Mouse (Mus musculus) CD4-positive helper T cell, adult 2 months (primary cell): Measurements from ENCODE around the gene 1700034J05Rik.
A peak's percentile ranks its signal among the peaks of the same experiment; 100 is the strongest.

Source experiments
- DNase-seq: peaks from one replicate; pipeline ENCODE4 v3.0.0-alpha.2; 2012; ENCODE audit warnings: low read depth, missing footprints, low spot score

Gene 1700034J05Rik

DNA sequence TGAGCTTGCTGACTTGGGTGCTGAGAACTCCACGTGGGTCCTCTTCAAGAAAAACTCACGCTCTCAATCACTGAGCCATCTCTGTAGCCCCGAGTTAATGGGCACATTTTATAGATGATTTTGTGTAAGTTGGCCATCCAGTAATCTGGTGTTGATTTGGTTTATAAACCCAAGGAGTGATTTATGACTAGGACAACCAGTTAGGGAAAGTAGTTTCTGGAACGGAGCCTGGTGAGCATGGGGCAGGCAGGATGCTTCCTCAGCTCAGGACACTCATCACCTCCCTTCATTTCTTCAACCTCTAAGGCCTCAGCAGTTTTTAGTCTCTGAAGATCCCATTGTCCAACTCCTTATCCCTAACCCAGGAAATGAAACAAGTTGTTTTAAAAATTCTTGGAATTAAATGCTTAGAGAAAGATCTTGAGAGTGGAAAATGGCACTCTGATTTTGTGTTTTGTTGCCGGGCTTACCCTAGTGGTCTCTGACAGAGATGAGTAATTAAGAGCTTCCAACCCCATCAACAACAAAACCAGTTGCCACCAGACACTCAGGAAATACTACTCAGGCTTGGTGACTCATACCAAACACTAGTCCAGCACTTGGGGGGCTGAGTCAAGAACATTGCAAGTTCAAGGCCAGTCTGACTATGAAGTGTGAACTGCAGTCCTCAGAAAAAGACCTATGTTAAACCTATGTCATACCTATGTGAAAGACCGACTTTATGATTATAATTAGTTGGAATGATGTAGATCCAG is 9.4 kb upstream of the 1700034J05Rik start:
- DNase-seq, result no peak

DNA sequence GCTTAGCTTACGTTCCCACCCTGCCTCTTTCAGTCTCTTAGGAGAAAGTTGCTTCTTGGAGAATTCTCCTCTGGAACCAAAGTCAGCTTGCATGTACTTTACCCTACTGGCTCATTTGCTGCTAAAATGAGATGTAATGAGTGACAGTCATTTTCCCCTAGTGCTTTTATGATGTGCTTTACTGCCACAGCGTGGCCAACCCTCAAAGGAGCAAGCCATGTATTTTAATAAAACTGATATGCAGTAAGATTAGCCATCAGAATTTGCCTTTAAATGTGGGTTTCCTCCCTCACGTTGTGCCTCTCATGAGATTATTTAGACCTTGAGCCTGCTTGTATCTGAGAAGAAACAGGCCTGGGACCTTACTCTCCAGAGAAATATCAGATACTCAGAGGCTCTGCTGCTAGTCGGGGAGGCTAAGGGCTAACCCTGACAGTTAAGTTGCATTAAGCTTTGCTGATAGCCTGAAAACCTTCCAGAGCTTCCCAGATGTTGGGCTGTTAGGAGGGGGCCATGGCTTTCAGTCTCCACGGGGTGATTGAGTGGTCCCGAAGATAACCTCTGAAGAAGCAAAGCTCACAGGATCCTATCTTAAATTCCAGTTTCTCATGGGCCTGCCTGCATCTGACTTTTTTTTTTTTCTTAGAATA is 7.7 kb upstream of the 1700034J05Rik start:
- DNase-seq, result no peak

DNA sequence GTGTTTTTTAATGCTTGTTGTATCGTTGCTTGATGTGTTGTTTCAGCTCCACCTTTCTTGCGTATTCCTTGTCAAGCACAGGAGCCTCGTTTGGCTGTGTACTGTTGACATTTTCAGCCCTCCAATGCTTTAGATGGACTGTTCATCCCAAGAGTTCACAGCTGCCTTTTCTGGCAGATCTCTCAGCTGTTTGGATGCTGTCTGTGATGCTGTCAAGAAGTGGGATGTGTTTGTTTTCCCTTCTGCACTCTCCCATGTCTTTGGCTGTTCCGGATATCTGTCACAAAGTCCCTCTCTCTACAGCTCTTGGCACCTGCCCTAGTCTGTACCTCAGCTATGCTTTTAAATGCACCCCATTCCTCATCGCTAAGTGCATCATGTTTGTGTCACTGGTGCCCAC is 6.7 kb upstream of the 1700034J05Rik start:
- no peak for DNase-seq

DNA sequence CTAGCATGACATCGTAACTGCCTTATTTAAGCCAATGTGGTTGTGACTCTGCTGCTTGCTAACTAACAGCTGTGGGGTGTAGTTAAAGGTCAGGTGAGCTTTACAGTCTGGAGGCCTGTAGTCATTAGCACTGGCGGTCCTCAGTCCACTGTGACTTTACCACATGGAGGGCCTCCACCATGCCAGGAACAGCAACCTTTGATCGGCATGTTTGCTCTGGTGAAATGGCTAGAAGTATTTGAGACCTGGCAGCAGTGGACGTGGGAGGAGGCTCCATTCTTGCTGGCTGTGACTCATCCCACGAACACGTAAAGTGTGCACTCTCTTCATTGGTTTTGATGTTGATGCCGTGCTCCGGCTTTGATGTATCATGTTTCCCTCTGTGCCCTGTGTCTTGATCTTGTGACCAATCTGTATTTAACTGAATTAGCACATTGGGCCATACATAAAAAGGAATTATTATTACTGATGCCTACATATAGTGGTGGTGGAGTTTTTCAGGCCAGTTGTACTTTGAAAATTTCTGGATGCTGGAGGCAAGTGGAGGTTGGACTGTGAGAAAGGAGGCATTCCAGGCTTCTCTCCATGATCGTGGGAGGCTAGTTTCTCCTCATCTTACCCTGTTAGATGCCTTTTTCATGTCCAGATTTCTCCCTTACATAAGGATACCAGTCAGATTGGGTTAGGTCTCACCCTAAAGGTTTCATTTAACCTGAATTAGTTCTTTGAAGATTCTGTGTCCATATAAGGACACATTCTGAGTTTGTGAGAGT is 5.9 kb upstream of the 1700034J05Rik start:
- peak; percentile 56 for DNase-seq

DNA sequence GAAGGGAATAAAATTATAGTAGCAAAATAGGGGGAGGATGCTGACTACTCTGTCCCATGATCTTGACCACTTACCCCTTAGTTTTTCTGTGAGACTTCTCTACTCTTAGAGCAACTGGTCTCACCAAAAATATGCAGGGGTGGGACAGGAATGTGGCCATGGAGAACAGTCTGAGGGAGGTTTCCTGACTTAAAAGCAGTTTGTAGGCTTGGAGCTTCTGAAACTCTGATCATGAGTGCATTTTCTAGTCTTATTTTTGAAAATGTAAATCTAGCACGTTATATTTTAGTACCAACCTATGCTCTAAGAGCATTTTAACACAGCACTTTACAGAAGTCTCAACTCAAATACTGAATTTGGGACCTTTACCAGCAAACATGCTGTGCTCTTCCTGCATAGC is 4.5 kb upstream of the 1700034J05Rik start:
- no peak for DNase-seq

DNA sequence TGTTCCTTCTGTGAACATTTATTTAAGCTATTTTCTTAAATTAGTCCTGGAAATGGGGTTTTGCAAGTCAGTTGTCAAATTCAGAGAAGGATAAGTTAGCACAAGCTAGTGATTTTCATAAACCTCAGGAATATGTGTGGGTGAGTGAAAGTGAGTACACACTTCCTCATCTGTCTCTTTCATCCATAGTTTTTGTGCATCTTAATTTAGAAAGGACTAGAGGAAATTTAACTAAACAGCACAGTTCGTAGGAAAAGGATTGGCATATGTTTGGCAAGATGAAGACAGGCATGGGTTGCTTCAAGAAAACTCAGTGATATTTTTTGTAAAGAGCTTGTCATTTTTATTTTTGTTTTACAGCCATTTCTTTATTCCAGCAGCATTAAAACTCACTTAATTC is 2.7 kb upstream of the 1700034J05Rik start:
- no peak for DNase-seq

DNA sequence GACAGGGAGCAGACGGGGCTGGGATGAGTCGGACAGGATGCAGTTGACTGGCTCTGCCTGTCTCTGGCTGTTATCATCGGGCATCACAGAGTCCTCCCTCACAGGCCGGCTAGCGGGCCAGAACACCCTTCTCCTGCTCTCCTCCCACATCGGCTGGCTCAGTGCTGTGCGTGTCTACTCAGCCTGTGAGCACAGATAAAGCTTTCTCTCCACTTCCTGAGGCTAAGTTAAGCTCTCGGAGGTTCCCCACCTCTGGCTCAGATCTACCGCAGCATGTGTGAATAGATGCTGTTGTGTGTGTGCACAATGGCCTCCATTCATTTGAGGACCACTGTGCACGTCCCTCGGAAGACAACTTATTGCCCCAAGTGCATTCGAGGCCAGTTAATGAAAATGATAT is 1.7 kb upstream of the 1700034J05Rik start:
- no peak for DNase-seq

DNA sequence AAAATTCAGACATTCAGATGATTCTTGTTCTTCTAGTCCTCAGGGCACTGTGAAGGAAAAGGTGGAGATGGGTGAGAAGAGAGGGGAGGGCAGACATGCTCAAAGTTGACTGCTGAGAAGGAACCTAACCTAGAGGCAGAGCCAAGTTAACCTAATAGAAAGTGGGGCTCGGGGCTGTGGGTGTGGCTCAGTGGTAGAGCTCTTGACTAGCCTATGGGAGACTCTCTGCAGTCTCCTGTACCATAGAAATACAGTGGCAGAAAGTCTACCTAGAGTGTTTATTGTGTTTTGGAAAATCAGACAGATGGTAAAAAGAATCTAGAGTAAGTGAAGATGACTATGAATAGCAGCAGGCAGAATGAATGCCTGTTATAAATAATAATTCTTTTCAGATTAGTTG is 1.3 kb upstream of the 1700034J05Rik start:
- no peak for DNase-seq

DNA sequence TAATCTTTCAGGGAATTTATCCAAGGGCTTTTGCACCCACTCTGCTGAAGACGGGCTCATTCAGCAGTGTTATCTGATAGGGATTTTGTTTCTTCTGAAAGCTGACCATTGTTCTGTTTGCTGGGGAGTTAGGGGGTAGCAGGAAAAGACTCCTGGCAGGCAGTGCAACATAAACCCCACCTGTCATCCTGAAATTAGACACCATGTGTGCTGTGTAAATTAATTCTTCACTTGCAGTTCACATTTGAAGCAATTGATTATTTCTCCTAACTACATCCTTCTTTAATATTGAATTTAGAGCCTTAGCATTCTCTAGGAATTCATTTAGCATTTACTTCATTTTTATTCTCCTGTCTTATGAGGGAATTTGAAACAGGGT is 3.8 kb downstream of the 1700034J05Rik start:
- no peak for DNase-seq

DNA sequence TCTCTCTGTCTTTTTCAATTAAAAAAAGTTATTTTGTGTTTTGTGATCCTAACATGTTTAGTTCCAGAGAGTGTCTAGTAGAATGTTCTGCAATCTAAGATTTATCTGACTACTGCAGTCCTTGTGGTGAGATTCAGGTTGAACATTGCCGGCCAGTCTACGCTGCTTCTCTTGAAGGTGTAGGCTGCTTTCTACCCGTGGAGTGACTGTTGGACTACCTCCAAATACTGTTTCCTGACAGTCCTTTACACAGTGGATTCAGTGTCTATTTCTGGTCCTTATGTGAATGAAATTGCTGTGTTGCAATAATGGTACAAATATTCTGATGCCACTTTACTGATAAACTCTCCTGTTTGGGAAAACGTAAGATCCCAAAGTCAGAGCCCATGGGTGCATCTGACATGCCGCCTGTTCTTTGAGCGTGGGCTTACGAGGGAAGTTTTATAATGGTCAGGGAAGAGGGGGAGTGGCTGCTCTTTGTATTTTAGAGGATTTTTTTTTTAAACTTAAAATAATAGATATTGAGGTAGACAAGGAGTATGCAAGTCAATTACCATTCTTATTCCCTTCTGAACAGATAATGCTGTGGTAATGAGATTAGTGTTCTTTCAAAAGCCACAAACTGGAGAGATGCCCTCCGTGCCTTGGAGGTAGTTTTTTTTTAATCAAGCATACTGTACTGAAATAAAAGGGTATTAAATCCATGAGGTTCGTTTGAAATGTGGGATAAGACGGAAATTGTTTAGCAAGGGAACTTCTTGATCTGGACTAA is 4.4 kb downstream of the 1700034J05Rik start:
- no peak for DNase-seq

DNA sequence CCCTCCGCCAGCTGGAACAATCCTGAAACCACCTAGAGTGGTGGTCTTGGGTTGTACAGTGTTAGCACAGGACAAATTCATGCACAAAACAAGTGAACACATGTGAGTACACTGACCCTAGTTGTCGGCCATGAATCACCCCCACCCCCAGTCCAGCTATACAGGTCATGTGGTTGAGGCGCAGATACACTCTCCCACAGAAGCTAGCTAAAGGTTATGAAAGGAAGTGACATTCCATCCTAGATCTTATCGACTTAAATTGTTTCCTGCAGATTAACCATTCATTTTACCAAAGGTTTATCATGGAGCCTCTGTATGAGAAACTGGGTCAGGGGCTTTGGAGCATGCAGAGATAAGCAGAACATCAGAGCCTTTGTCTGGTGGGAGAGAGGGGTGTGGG is 7.0 kb downstream of the 1700034J05Rik start:
- DNase-seq, result no peak

DNA sequence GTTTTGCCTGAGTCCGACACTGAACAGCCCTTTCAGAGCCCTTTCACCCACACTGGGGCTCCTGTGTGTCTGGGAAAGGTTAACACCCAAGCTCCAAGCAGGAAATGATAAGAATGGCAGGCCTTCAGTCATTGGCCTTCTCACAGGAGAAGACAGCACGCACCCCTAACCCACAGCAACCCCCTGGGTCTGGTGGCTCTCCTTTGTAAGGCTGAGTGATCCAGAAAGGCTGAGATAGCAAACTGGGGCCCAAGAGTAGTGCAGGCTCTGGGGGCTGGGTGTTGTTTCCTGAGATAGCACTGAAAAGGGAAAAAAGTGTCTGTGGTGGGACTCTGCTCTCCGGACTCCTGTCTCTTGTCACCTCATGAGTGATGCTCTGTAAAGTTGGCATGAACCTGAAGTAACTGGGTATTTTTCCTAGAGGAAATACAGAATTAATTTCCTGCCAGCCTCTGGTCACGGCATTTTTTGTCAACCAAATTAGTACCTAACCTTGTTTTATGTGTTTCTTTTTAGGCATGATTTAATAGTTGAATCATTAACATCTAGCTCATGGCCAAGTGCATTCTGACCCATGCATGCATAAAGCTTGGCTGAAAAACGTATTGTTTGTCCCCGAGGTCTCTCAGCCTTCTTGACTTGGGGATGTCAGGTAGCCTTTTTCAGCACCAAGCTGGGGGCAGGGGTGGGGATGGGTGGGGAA is 7.7 kb downstream of the 1700034J05Rik start:
- DNase-seq, result no peak

DNA sequence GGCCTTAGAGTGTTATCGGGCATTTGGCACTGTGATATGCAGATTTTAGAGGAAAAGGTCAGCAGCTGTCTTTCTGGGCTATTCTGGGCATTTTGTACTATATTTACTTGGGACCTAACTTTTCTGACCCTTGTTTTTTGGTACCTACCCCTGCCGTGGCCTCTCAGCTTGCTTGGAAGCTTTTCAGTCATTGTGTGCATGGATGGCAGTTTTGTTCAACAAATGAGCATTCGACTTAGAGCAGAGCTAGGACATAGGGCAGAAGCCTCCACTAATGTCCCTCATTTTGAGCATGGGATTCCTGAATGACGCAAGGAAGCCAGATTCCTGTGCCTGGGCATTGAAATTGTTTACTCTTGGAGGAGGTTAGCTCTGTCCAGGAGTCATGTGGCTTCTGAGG is 9.4 kb downstream of the 1700034J05Rik start:
- DNase-seq, result no peak

DNA sequence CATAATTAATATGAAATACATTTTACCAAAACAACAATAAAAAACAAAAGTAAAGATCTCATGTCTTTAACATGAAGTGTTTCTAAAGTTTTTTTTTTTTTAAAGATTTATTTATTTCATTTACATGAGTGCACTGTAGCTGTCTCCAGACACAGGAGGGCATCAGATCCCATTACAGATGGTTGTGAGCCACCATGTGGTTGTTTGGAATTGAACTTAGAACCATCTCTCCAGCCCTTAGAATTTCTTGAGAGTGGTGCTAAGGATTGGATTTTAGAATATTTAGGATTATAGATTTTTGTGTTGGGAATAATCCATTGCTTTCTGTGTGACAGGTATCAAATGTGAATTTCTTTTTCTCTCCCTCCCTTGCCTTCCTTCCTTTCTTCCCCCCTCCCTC is 10.2 kb downstream of the 1700034J05Rik start:
- no peak for DNase-seq

DNA sequence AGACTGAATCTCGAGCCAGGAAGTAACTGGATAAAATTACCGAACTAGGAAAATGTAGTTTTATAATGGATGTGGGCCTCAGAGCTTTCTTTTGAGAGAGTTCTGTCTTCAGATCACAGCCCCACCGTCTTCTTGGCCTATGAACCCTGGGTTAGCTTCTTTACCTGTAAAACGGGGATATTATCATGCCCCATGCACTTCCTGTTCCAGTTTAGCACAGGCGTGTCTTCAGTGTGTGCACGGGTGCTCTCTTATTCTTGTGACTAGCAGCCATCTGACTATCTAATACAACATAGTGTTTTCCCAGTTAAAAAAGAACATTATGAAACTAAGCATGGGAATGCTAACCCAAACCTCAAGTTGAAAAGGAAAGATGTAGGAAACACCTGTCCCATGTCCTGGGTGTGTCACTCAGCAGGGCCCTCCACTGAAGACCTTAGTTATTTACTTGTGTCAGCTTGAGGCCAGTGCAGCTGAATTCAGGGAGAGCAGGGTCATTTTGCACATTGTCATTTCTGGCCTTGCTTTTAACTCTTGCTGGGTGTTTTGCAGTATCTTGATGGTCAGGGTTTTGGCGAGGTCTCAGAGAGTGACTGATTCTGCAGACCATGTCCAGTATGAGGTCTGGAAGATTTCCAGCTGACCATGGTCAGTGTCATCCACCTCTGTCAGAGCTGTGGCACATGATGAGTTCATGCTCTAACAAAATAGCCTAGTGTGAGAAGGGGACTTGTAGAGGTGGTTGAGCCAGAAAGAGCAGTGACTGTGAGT is 12.5 kb downstream of the 1700034J05Rik start:
- DNase-seq, result no peak

DNA sequence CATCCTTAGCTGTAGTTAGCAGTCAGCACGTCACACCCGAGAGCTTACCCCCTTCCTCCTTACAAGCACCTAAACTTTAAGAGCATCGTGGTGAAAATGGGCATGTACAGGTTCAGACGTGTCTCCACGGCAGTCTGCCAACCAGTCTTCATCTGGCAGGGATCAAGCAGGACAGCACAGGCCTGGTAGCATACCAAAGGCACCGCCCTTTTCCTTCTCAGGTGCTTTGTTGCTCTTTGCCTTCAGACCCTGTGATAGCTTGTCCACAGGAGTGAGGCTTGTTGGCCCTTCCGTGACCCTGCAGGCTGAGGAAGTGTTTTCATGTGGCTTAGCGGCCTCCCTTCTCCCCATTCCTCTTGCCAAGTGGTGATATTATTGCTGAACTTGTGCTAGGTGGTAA is 15.2 kb downstream of the 1700034J05Rik start:
- no peak for DNase-seq

DNA sequence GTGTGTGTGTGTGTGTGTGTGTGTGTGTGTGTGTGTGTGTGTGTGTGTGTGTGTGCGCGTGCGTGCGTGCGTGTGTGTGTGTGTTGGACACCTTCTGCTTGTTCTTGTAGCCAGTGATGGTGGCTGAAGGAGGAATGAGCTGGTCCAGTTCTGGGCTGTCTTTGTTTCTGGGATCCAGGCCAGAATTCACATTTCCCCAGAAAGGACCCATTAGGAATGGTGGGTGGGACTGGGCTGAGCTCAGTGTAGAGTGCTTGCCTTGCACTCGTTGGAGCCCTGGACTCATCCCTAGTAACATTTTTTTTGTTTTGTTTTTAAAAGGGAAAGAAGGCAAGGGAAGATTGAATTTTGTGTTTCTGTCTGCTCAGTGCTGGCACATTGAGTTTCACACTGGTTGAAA is 18.3 kb downstream of the 1700034J05Rik start:
- DNase-seq, result no peak

DNA sequence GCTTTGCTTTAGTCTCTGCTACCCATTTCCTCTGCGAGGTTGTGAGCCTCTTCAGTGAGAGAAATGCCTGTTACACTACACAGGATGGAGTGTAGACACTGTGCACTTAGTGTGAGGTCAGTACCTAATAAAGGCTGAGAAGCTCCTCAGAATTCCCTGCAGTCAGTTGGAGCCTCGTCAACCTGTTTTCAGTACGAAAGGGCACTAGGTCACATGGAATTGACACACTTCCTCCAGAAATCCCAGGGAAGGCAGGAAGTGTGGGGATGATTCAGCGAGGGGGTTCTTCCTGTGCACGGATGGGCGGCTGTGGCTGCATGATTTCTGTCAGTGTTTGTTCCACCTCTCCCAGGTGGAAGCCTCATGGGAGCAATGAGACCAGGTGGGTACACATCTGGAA is 21.1 kb downstream of the 1700034J05Rik start:
- DNase-seq, result no peak

DNA sequence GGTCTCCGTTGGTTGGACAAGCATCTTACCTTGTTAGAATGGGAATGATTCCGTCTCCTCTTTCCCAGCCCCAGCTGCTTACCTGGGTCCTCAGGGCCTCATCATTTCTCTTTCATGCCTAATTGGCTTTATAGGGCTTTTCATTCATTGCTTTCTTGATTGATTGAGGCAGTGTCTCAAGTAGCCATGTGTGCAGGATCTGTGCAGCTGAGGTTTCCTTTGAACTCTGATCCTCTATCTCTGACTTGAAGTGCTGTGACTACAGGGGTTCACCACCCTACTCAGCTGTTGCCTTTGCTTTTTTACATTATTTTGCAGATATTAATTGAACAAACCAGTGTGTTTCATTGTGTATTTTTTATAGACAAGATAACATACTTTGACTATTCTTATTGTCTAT is 25.2 kb downstream of the 1700034J05Rik start:
- DNase-seq, result no peak

DNA sequence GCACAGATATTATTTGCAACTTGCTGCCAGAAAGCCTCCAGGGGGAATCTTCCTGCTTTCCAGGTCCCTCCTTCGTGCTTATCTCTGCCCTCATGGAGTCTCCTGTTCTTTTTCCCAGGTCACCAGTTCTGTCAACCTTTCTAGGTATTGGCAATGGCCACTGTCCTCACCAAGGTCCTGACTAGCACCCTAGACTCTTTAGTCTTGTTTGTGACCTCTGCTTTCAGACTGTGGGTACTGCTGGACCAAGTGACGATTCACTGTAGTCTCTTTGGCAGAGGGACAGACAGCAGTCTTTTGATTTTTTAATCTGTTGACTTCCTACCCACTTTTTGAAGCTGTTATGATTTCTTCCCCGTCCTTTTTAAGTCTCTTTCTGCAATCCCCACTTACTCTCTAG is 26.1 kb downstream of the 1700034J05Rik start:
- no peak for DNase-seq
